Mouse (Mus musculus): Measurements from ENCODE around the gene Gm17428.

GRCm38 (mm10) chr14:54935904-54936830 lies 40.6 kb upstream of the Gm17428 start, which contains the start of gene Cmtm5:
- TF ChIP-seq POLR2A (IDR thresholded peaks at IDR 0.05; ENCODE audit: borderline replicate concordance, extremely low read depth, low read depth, low read length): no peak
- no peak for TF ChIP-seq CTCF (IDR thresholded peaks at IDR 0.05; ENCODE audit: insufficient read depth, low read length)
